Mouse (Mus musculus) ES-Bruce4 (cell line): ENCODE results near the gene Olfr1425.
"Not testable (repeated sequence)": the region's sequence is repeated elsewhere in the genome, so short reads cannot be mapped to it uniquely, and the experiment has no call there.

Source experiments
- EP300 ChIP-seq: IDR thresholded peaks from 2 replicates; pipeline ENCODE4 v1.6.1; 2011; ENCODE audit warnings: low read depth, low read length; ENCODE audit not compliant: insufficient read depth
- POLR2A ChIP-seq: IDR thresholded peaks from one replicate; pipeline ENCODE4 v1.8.1; 2011; ENCODE audit warnings: low read length; ENCODE audit not compliant: insufficient read depth

DNA sequence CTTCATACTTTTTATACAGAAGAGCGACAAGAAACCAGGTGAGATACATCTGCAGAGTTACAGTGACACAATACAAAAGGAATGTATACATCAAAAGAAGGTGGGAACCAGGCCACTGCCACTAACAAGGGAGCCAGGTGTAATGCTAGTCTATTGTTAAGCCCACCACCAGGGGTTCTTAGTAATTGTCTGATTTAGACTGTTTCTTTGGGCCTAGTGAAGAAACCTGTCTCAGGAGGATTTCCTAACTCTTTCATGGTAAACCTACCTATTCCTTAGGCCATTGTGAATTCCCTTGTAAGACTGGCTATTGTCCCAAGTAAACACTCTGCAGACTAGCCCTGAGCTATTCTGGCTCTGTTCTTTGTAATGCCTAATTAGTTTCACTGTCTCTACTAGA, 8.0 kb downstream of the Olfr1425 start:
- not testable (repeated sequence) for TF ChIP-seq EP300, POLR2A
